Mouse (Mus musculus) megakaryocyte progenitor cell, adult 5-6 weeks (primary cell): ENCODE measurements around the gene D11Wsu47e. TPM values are rescaled to one million over a fixed set of nuclear protein-coding genes. Genes with fewer than 3 reads are reported as not detected.

Experiments used
- ATAC-seq: replicated peaks from 2 replicates; pipeline ENCODE4 v1.8.0; 2016; ENCODE audit warnings: mild to moderate bottlenecking, moderate TSS enrichment, inconsistent platforms; ENCODE audit not compliant: poor library complexity
- total RNA-seq, 2 experiments: library from RNA; stranded (forward) in 1 of 2; stranded (reverse) in 1 of 2; fragments of 157-497, 149-512 nt in 1 of 2; fragments of 200-1000 nt in 1 of 2; gene quantifications; 2 replicates each; pipeline versions ENCODE4 v1.2.3 to v1.2.4; 2015 to 2017

D11Wsu47e gene
- total RNA-seq, 2 experiments from 2014 or later, result 10.9 to 17.3 TPM

- ATAC-seq, result peak; percentile 78
Observed at GRCm38 (mm10) chr11:113733631-113734364, 49.6 kb downstream of the D11Wsu47e start.

- no peak for ATAC-seq
Observed at GRCm38 (mm10) chr11:113735151-113735550, 50.9 kb downstream of the D11Wsu47e start.

- no peak for ATAC-seq
Observed at GRCm38 (mm10) chr11:113736848-113737552, 52.8 kb downstream of the D11Wsu47e start.

GRCm38 (mm10) chr11:113737553-113737854 is 53.3 kb downstream of the D11Wsu47e start:
- ATAC-seq, result no peak

- peak; percentile 69 for ATAC-seq
Observed at GRCm38 (mm10) chr11:113737912-113738311, 53.7 kb downstream of the D11Wsu47e start.

GRCm38 (mm10) chr11:113739213-113739612 is 55.0 kb downstream of the D11Wsu47e start:
- ATAC-seq, result no peak

- ATAC-seq, result no peak
Observed at GRCm38 (mm10) chr11:113740100-113740499, 55.9 kb downstream of the D11Wsu47e start.

GRCm38 (mm10) chr11:113742998-113743397 is 58.8 kb downstream of the D11Wsu47e start:
- ATAC-seq, result 0 out of 2 replicates have a peak, but pooled peaks have one; percentile 27

Other genes with a start within 250 kb of the D11Wsu47e start
- 0.35 and 0.46 TPM in 2 replicates for gene Sstr2, start 65.1 kb upstream of the D11Wsu47e start, total RNA-seq (2015)
- 1.6 TPM in 1 of 2 replicates, not detected in the other for gene Sstr2, start 65.1 kb upstream of the D11Wsu47e start, total RNA-seq (2017)
- gene Cog1, start 35.2 kb upstream of the D11Wsu47e start, total RNA-seq (2015), result 26.0 and 29.0 TPM in 2 replicates
- gene Cog1, start 35.2 kb upstream of the D11Wsu47e start, total RNA-seq (2017), result 13.7 and 13.9 TPM in 2 replicates
- gene Slc39a11, start 34.3 kb upstream of the D11Wsu47e start, total RNA-seq (2015), result 25.6 and 30.9 TPM in 2 replicates
- gene Slc39a11, start 34.3 kb upstream of the D11Wsu47e start, total RNA-seq (2017), result 30.9 and 32.6 TPM in 2 replicates
- 12.3 and 13.7 TPM in 2 replicates for gene Fam104a, start 257 bp upstream of the D11Wsu47e start, total RNA-seq (2015)
- gene Fam104a, start 257 bp upstream of the D11Wsu47e start, total RNA-seq (2017), result 16.0 and 20.0 TPM in 2 replicates
- not detected in 2 replicates for gene Cpsf4l, start 25.6 kb downstream of the D11Wsu47e start, total RNA-seq (2015)
- gene Cpsf4l, start 25.6 kb downstream of the D11Wsu47e start, total RNA-seq (2017), result not detected in 2 replicates
- gene Cdc42ep4, start 67.5 kb downstream of the D11Wsu47e start, total RNA-seq (2015), result 10.0 and 10.3 TPM in 2 replicates
- 14.5 and 14.7 TPM in 2 replicates for gene Cdc42ep4, start 67.5 kb downstream of the D11Wsu47e start, total RNA-seq (2017)